Mouse (Mus musculus): ENCODE results near the gene Zfp14. TPM values are rescaled to one million over a fixed set of nuclear protein-coding genes. Genes with fewer than 3 reads are reported as not detected.

The Zfp14 gene
- total and polyA plus RNA-seq, 3 experiments: 0.34 to 0.54 (median 0.34) TPM

GRCm38 (mm10) chr7:30090970-30091585 is 39.9 kb upstream of the Zfp14 start:
- no peaks in the 10 kb centered on the region for H3K27me3 ChIP-seq (replicated peaks)
- peak overlapping the region; percentile 65 for H3K4me2 ChIP-seq (ENCODE audit: insufficient read depth, low read depth, poor library complexity, severe bottlenecking)
- H3K27ac ChIP-seq (ENCODE audit: insufficient read depth, low read depth): peak overlapping the region; percentile 87
- H3K4me3 ChIP-seq (replicated peaks in 1 of 3; ENCODE audit: low read depth in 2 of 3, low read length in 2 of 3, poor library complexity in 1 of 3): peak overlapping the region; percentile 47 to 78 (median 69)
- in situ Hi-C loops (cut with MboI; ENCODE audit: low pct_ligation_motif_present, low pct_unique_long_range_greater_than_20kb, low sequenced_read_pairs) (no loop called here), dilution Hi-C loops (cut with MboI; ENCODE audit: extremely low pct_ligation_motif_present, extremely low pct_unique_long_range_greater_than_20kb, low sequenced_read_pairs) (no loop called here)
- H3K79me2 ChIP-seq (replicated peaks; ENCODE audit: control insufficient read depth, extremely low read depth, insufficient read depth, poor library complexity, severe bottlenecking): peaks cover 13% of the 10 kb centered on the region
- H3K9ac ChIP-seq (ENCODE audit: insufficient read depth, low read depth): peak overlapping the region; percentile 21
- peak; percentile 72 for DNase-seq (ENCODE audit: extremely low read depth)
- H3K4me1 ChIP-seq (ENCODE audit: control insufficient read depth in 1 of 2, insufficient read depth in 2 of 2): peaks cover 10 to 33% of the 10 kb centered on the region in 2 experiments
- peaks cover 3 to 11% of the 10 kb centered on the region in 2 experiments for H3K36me3 ChIP-seq (replicated peaks in 1 of 2; ENCODE audit: control insufficient read depth in 1 of 2, insufficient read depth in 1 of 2, low read length in 1 of 2)
- no peaks in the 10 kb centered on the region for H3K9me3 ChIP-seq (replicated peaks; ENCODE audit: low read length)
- TF ChIP-seq PAX5 (IDR thresholded peaks at IDR 0.05; ENCODE audit: low read length): no peak
- TF ChIP-seq MAFK (IDR thresholded peaks at IDR 0.05; ENCODE audit: insufficient replicate concordance, low read length): peak; percentile 91; the same call in 1 of the 2 replicates
- TF ChIP-seq CTCF (conservative IDR thresholded peaks at IDR 0.05 in 1 of 2, IDR thresholded peaks at IDR 0.05 in 1 of 2; ENCODE audit: low read depth in 2 of 2, low read length in 2 of 2): peak; percentile 53 to 75; a peak in 3 of 4 replicates
- no peak for TF ChIP-seq POLR2AphosphoS2 (IDR thresholded peaks at IDR 0.05; ENCODE audit: low read depth, low read length)
- peak; percentile 61 for TF ChIP-seq RAD21 (IDR thresholded peaks at IDR 0.05; ENCODE audit: low read depth, low read length)
- peak; percentile 21; the same call in 1 of the 2 replicates for TF ChIP-seq SIN3A (IDR thresholded peaks at IDR 0.05; ENCODE audit: low read length)
- no peak for TF ChIP-seq MAZ (IDR thresholded peaks at IDR 0.05; ENCODE audit: low read depth, low read length)
- no peak for TF ChIP-seq MXI1 (IDR thresholded peaks at IDR 0.05; ENCODE audit: low read depth, low read length)
- no peak for TF ChIP-seq ETS1 (conservative IDR thresholded peaks at IDR 0.05; ENCODE audit: low read depth, low read length)
- TF ChIP-seq HCFC1 (IDR thresholded peaks at IDR 0.05; ENCODE audit: low read depth, low read length): peak; percentile 55; the same call in 1 of the 2 replicates
- peak; percentile 52 for TF ChIP-seq SMC3 (IDR thresholded peaks at IDR 0.05; ENCODE audit: low read depth, low read length)
- TF ChIP-seq IRF4 (IDR thresholded peaks at IDR 0.05; ENCODE audit: low read depth, low read length): 0 out of 2 replicates have a peak, but pooled peaks have one; percentile 20

- Histone ChIP-seq H3K4me1 (ENCODE audit: control insufficient read depth in 1 of 2, insufficient read depth in 2 of 2) (peaks cover 9 to 29% of the 10 kb centered on the region in 2 experiments; a peak in 3 of 4 replicates), H3K4me3 (replicated peaks in 1 of 3; ENCODE audit: low read depth in 2 of 3, low read length in 2 of 3, poor library complexity in 1 of 3) (peak within 1 kb of the TSS; percentile 69 to 94 (median 78))
- dilution Hi-C loops (cut with MboI; ENCODE audit: extremely low pct_ligation_motif_present, extremely low pct_unique_long_range_greater_than_20kb, low sequenced_read_pairs): no loop called here
- TF ChIP-seq ZC3H11A (IDR thresholded peaks at IDR 0.05; ENCODE audit: low read depth, low read length): no peak
- peak; percentile 59; the same call in 1 of the 2 replicates for TF ChIP-seq GABPA (IDR thresholded peaks at IDR 0.05; ENCODE audit: insufficient replicate concordance, low read depth, low read length)
- no peak for TF ChIP-seq ZNF384 (IDR thresholded peaks at IDR 0.05; ENCODE audit: low read depth, low read length)
- TF ChIP-seq KAT2A (IDR thresholded peaks at IDR 0.05; ENCODE audit: insufficient replicate concordance, low read length): peak; percentile 95; the same call in 1 of the 2 replicates
- no peak for TF ChIP-seq UBTF (IDR thresholded peaks at IDR 0.05; ENCODE audit: low read depth, low read length)
- TF ChIP-seq PAX5 (IDR thresholded peaks at IDR 0.05; ENCODE audit: low read length): no peak
- TF ChIP-seq CHD2 (IDR thresholded peaks at IDR 0.05; ENCODE audit: low read length): peak; percentile 100
- TF ChIP-seq POLR2AphosphoS2 (IDR thresholded peaks at IDR 0.05; ENCODE audit: low read depth, low read length): no peak
- TF ChIP-seq TCF12 (IDR thresholded peaks at IDR 0.05; ENCODE audit: low read depth, low read length): peak; percentile 78
- TF ChIP-seq ETS1 (conservative IDR thresholded peaks at IDR 0.05; ENCODE audit: low read depth, low read length): no peak
- no peak for TF ChIP-seq MAZ (IDR thresholded peaks at IDR 0.05; ENCODE audit: low read depth, low read length)
- TF ChIP-seq NRF1 (IDR thresholded peaks at IDR 0.05; ENCODE audit: low read depth, low read length): peak; percentile 39; the same call in 1 of the 2 replicates
- TF ChIP-seq CHD1 (IDR thresholded peaks at IDR 0.05; ENCODE audit: low read depth, low read length): no peak
- no peak for TF ChIP-seq CTCF (conservative IDR thresholded peaks at IDR 0.05 in 1 of 2, IDR thresholded peaks at IDR 0.05 in 1 of 2; ENCODE audit: low read depth in 2 of 2, low read length in 2 of 2)
- TF ChIP-seq E2F4 (IDR thresholded peaks at IDR 0.05; ENCODE audit: insufficient replicate concordance, low read depth, low read length): no peak
- TF ChIP-seq MYC (IDR thresholded peaks at IDR 0.05; ENCODE audit: low read depth, low read length): peak; percentile 95
- TF ChIP-seq MAX (IDR thresholded peaks at IDR 0.05; ENCODE audit: low read length): peak; percentile 94
- TF ChIP-seq POLR2A (IDR thresholded peaks at IDR 0.05; ENCODE audit: low read depth, low read length): peak; percentile 82
- peak; percentile 95 for TF ChIP-seq MAFK (IDR thresholded peaks at IDR 0.05; ENCODE audit: insufficient replicate concordance, low read length)
- no peak for TF ChIP-seq JUND (conservative IDR thresholded peaks at IDR 0.05; ENCODE audit: low read depth, low read length)
- no peak for TF ChIP-seq ZKSCAN1 (IDR thresholded peaks at IDR 0.05; ENCODE audit: borderline replicate concordance, low read depth, low read length)
- peak; percentile 84 for TF ChIP-seq ZMIZ1 (IDR thresholded peaks at IDR 0.05; ENCODE audit: low read depth, low read length)
Observed at GRCm38 (mm10) chr7:30090092-30090969, 39.2 kb upstream of the Zfp14 start, which contains the start of the genes Gm26920 and Zfp566. Gene Gm26920, minus strand, starts transcription at chr7:30090410. Gene Zfp566, minus strand, starts transcription at chr7:30090527.

More at GRCm38 (mm10) chr7:30090092-30090969, 39.2 kb upstream of the Zfp14 start, which contains the start of the genes Gm26920 and Zfp566:
- Histone ChIP-seq H3K36me3 (replicated peaks in 1 of 2; ENCODE audit: control insufficient read depth in 1 of 2, insufficient read depth in 1 of 2, low read length in 1 of 2) (peaks cover 7 to 19% of the 10 kb centered on the region in 2 experiments), H3K27me3 (replicated peaks) (no peaks in the 10 kb centered on the region), H3K9ac (ENCODE audit: insufficient read depth, low read depth) (peak within 1 kb of the TSS; percentile 53), H3K9me3 (replicated peaks; ENCODE audit: low read length) (no peaks in the 10 kb centered on the region), H3K27ac (ENCODE audit: insufficient read depth, low read depth) (peak within 1 kb of the TSS; percentile 87), H3K79me2 (replicated peaks; ENCODE audit: control insufficient read depth, extremely low read depth, insufficient read depth, poor library complexity, severe bottlenecking) (peaks cover 9% of the 10 kb centered on the region; the same call in 1 of the 2 replicates), H3K4me2 (ENCODE audit: insufficient read depth, low read depth, poor library complexity, severe bottlenecking) (peak within 1 kb of the TSS; percentile 92)
- DNase-seq (ENCODE audit: extremely low read depth): peak; percentile 99
- in situ Hi-C loops (cut with MboI; ENCODE audit: low pct_ligation_motif_present, low pct_unique_long_range_greater_than_20kb, low sequenced_read_pairs): no loop called here

Measured in CH12.LX (cell line).